Mouse (Mus musculus) adrenal gland, adult 18-20 months (tissue): ENCODE measurements around the gene Prph. TPM values are rescaled to one million over a fixed set of nuclear protein-coding genes. Genes with fewer than 3 reads are reported as not detected.
"Not testable (repeated sequence)": the region's sequence is repeated elsewhere in the genome, so short reads cannot be mapped to it uniquely, and the experiment has no call there.

ENCODE experiments used
- DNase-seq, 2 experiments: peaks; one replicate each; pipeline ENCODE4 v3.0.0; 2021 to 2022; ENCODE audit warnings: low spot score in 2 of 2
- total RNA-seq, 2 experiments: library from RNA; stranded (reverse); gene quantifications; 1 replicate in 1 of 2; 2 replicates in 1 of 2; pipeline ENCODE4 v1.2.3; 2021

Gene Prph
- total RNA-seq, 2 experiments from 2014 or later, result 0.51 to 0.56 TPM

GRCm38 (mm10) chr15:99032726-99033250 is 22.2 kb upstream of the Prph start:
- DNase-seq, result peak in 1 of 2 experiments; percentile 48

GRCm38 (mm10) chr15:99033498-99034270 is 21.3 kb upstream of the Prph start:
- DNase-seq, result no peak

GRCm38 (mm10) chr15:99035431-99035830 is 19.5 kb upstream of the Prph start:
- DNase-seq, result no peak

GRCm38 (mm10) chr15:99036249-99036905 is 18.6 kb upstream of the Prph start:
- DNase-seq, result no peak

GRCm38 (mm10) chr15:99038025-99038424 is 16.9 kb upstream of the Prph start:
- DNase-seq, result no peak

- DNase-seq, result no peak
These were observed 16.2 kb upstream of the Prph start for GRCm38 (mm10) chr15:99038797-99039196.

- DNase-seq, result no peak
These were observed 15.7 kb upstream of the Prph start for GRCm38 (mm10) chr15:99039306-99039705.

GRCm38 (mm10) chr15:99039996-99040919 is 14.7 kb upstream of the Prph start:
- no peak for DNase-seq

GRCm38 (mm10) chr15:99040920-99041856 is 13.8 kb upstream of the Prph start:
- DNase-seq, result no peak

GRCm38 (mm10) chr15:99042334-99042733 is 12.6 kb upstream of the Prph start:
- no peak for DNase-seq

- no peak for DNase-seq
These were observed 10.1 kb upstream of the Prph start for GRCm38 (mm10) chr15:99044854-99045253.

- not testable (repeated sequence) for DNase-seq
These were observed 9.2 kb upstream of the Prph start for GRCm38 (mm10) chr15:99045734-99046133.

GRCm38 (mm10) chr15:99049473-99050253 is 5.3 kb upstream of the Prph start:
- DNase-seq, result peak in 1 of 2 experiments; percentile 38

GRCm38 (mm10) chr15:99053373-99053772 is 1.6 kb upstream of the Prph start:
- no peak for DNase-seq

- DNase-seq, result no peak
These were observed 562 bp downstream of the Prph start for GRCm38 (mm10) chr15:99055511-99055961.

- no peak for DNase-seq
These were observed 1.4 kb downstream of the Prph start for GRCm38 (mm10) chr15:99056332-99056731.

- DNase-seq, result no peak
These were observed 10.7 kb downstream of the Prph start for GRCm38 (mm10) chr15:99065557-99066165.

- no peak for DNase-seq
These were observed 17.0 kb downstream of the Prph start for GRCm38 (mm10) chr15:99071988-99072387.
